Mouse (Mus musculus): ENCODE measurements around the gene Klra1. TPM values are rescaled to one million over a fixed set of nuclear protein-coding genes. Genes with fewer than 3 reads are reported as not detected.
"Not testable (repeated sequence)": the region's sequence is repeated elsewhere in the genome, so short reads cannot be mapped to it uniquely, and the experiment has no call there.

The Klra1 gene
- total RNA-seq (2015) = not detected in 2 replicates
- total RNA-seq (2017) = not detected in 2 replicates

DNA sequence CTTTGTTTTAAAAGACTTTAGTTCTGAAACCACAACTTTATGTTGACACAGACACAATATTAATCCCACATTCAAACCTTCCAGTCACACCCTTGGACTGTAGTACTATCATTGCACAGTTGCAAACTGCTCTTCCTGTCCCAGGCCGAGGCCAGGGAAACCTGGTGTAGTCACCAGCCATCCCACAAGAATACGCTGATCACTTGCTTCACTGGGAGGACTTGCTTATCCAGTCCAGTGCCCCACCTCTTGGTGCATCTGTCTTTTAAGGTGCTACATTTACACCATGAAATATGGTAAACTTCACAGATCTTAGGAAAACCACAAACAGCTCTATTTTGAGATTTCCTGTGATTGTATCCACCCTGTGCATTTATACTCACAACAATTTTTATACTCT, at the start of gene Klra1:
TSS of gene Klra1 (minus strand) at position 125 of the 400 bp plus-strand sequence.
- ATAC-seq (replicated peaks; ENCODE audit: poor library complexity) = peak; percentile 49; the same call in 1 of the 2 replicates

DNA sequence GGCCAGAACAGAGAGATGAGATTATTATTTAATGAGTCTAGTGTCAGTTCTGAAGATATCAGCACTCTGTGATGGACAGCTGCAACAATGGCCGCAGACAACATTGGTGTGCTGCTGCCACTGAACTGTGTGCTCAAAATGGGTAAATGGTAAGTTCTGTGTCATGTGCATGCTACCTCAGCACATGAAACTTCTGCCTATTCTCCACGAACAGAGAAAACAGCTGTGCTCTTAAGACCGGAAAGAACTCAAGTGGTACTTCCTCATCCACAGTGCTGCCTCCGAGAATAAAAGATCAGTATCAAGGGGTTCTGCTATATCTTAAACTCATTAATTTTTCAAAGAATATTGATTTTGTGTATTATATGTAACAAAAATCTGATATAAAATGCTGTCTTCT, 42.8 kb upstream of the Klra1 start:
- peak; percentile 93 for ATAC-seq (replicated peaks; ENCODE audit: poor library complexity)

DNA sequence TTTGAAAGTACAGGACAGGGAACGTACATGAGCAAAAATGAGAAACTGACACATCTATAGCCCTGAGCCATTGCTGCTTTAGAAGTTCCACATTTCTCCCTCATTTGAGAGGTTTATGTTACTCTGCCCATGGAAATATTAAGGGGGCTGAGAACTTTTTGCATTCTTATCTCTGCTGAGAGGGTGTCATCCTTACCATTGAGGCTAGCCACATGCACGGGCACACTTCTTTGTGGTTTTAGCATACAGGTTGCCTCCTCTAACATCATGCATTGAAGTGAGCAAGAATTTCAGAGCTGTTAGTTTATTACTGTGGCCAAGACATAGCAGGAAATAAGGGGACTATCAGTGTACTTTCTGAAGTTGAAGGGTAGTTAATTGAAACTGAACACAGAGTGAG, 32.5 kb upstream of the Klra1 start:
- peak; percentile 71 for ATAC-seq (replicated peaks; ENCODE audit: poor library complexity)

DNA sequence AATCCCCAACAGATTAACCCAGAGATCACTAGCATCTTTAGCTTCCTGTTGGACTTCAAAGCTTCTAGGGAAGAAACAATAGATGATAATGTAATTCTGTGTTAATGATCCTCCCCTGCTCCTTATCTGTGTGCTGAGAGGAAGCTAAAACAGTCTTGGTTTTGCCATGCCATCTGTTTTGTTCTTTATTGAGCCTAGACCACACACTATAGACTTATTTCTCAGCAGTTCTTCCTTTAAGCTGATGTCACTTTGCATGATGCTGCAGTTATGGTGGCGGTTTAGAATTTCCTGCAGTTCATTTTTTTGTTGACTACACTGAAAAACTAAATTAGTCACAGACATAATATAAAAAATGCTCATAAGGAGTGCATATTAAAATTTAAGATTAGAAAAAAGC, 18.2 kb upstream of the Klra1 start:
- ATAC-seq (replicated peaks; ENCODE audit: poor library complexity) = peak; percentile 81

DNA sequence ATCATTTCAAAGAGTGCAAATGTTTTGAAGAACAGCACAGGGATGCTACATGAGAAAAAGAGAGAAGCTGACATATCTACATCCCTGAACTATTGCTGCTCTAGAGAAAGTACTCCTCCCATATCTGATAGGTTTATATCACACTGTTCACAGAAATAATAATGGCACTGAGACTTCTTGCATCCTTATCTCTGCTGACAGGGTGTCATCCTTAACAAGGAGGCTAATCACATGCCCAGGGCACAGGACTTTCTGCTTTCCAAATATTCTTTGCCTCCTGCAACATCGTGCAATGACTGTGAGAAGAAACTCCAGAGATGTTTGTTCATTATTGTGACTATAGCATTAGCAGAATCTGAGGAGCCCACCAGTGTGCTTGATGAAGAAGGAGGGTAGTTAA, 871 bp downstream of the Klra1 start:
- peak; percentile 58; the same call in 1 of the 2 replicates for ATAC-seq (replicated peaks; ENCODE audit: poor library complexity)

DNA sequence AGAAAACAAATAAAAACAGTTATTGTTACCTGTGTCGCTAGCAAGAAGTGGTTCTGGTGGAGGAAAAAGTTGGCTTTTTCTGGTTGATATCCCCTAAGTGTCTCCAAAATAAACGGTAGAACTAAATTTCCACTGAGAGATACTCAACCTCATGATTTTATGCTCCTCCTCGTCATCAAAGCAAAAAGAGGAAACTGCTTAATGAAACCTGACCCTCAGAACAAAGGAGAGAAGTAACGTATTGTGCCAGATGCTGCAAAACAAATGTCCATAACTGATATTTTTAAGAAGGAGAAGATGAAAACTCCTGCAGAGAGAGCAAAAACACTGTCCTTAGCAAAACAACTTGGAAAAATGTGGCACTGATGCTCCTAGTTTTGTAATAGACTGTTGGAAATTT, 4.3 kb downstream of the Klra1 start:
- ATAC-seq (replicated peaks; ENCODE audit: poor library complexity) = peak; percentile 78

DNA sequence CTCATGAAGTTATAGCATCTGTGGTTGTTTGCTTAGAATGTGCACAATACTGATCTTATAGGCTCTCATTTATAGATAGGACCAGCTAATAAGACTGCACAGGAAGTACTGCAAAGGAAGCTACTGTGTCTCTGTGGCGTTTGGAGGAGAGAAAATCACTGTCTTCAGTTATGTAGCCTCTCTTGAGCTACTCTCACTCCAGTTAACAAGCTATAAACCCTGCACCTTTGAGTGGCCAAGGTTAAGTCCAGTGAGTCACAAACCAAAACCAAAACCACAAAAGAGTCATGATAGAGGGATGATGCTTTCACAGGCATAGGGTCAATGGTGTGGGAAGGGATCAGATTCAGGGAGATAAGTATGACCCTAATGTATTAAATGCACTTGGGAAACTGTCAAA, 41.3 kb downstream of the Klra1 start:
- ATAC-seq (replicated peaks; ENCODE audit: poor library complexity) = not testable (repeated sequence)

DNA sequence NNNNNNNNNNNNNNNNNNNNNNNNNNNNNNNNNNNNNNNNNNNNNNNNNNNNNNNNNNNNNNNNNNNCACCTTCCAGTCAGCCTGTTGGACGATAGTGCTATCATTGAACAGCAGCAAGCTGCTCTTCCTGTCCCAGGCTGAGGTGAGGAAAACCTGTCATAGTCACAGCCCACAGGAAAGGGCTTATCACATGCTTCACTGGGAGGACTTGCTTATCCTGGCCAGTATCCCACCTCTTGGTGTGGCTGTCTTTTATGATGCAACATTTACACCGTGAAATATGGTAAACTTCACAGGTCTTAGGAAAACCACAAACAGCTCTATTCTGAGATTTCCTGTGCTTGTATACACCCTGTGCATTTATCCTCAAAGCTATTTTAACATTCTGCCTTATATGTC, 44.7 kb downstream of the Klra1 start:
- peak; percentile 94 for ATAC-seq (replicated peaks; ENCODE audit: poor library complexity)

DNA sequence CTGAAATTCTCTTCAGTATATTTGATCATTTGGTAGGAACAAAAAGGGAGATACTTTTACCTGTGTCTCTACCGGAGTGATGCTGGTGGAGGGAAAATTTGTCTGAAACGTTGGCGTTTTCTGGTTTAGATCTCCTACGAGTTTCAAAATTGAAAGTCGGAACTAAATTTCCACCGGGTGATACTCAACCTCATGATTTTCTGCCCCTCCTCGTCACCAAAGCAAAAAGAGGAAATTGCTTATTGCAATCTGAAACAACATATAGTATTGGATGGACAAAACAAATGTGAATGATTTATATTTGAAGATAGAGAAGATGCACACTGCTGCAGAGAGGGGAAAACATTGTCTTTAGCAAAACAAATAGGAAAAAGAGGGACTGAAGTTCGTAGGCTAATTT, 49.3 kb downstream of the Klra1 start, which contains the start of gene Klra3:
TSS of gene Klra3 (minus strand) at position 164 of the 400 bp plus-strand sequence.
- no peak for ATAC-seq (replicated peaks; ENCODE audit: poor library complexity)

Other genes with a start within 250 kb of the Klra1 start
- 0.17 TPM in 1 of 2 replicates, not detected in the other for gene Klra9, start 193.8 kb downstream of the Klra1 start, total RNA-seq (2015)
- not detected in 2 replicates for gene Klra9, start 193.8 kb downstream of the Klra1 start, total RNA-seq (2017)
- gene Klra7, start 153.6 kb downstream of the Klra1 start, total RNA-seq (2015) = 0.30 and 0.90 TPM in 2 replicates
- gene Klra7, start 153.6 kb downstream of the Klra1 start, total RNA-seq (2017) = 0.37 TPM in 1 of 2 replicates, not detected in the other
- not detected in 2 replicates for gene Klra10, start 104.9 kb downstream of the Klra1 start, total RNA-seq (2015)
- not detected in 2 replicates for gene Klra10, start 104.9 kb downstream of the Klra1 start, total RNA-seq (2017)
- gene Klra3, start 49.3 kb downstream of the Klra1 start, total RNA-seq (2015) = not detected in 2 replicates
- gene Klra3, start 49.3 kb downstream of the Klra1 start, total RNA-seq (2017) = not detected in 2 replicates